Mouse (Mus musculus) cortical plate, adult 2 months (tissue): Measurements from ENCODE around the gene Krt10. TPM values are rescaled to one million over a fixed set of nuclear protein-coding genes. Genes with fewer than 3 reads are reported as not detected.

Experiments used
- H3K27ac ChIP-seq: fragments of 200-500 bp; 2 replicates; pipeline ENCODE4 v1.5.1; 2012; ENCODE audit warnings: low read length, control low read depth, inconsistent platforms; ENCODE audit not compliant: insufficient read depth
- H3K4me1 ChIP-seq: fragments of 200-500 bp; 2 replicates; pipeline ENCODE4 v1.6.1; 2011; ENCODE audit warnings: low read length; ENCODE audit not compliant: control insufficient read depth, insufficient read depth
- H3K4me3 ChIP-seq: fragments of 200-500 bp; 2 replicates; pipeline ENCODE4 v1.5.1; 2011; ENCODE audit warnings: mild to moderate bottlenecking, low read length, control low read depth; ENCODE audit not compliant: insufficient read depth
- CTCF ChIP-seq: fragments of 200-500 bp; IDR thresholded peaks from 2 replicates; pipeline ENCODE4 v1.5.1; 2011; ENCODE audit warnings: mild to moderate bottlenecking, control low read depth, low read length; ENCODE audit not compliant: insufficient read depth; ENCODE audit errors: extremely low read depth
- POLR2A ChIP-seq: fragments of 200-500 bp; IDR thresholded peaks from 2 replicates; pipeline ENCODE4 v1.6.1; 2011; ENCODE audit warnings: mild to moderate bottlenecking, low read length, control low read depth; ENCODE audit not compliant: insufficient read depth; ENCODE audit errors: extremely low read depth
- polyA plus RNA-seq: library from polyadenylated mRNA; depleted of rRNA; stranded (reverse); fragments of >200 nt; gene quantifications from 2 replicates; pipeline ENCODE4 v1.2.3, GENCODE M21; 2012; rRNA removed

Krt10 gene
- polyA plus RNA-seq, 1 experiment: 12.9 TPM

GRCm38 (mm10) chr11:99339299-99339847 lies 49.8 kb downstream of the Krt10 start:
- H3K4me1 ChIP-seq: no peaks in the 10 kb centered on the region
- TF ChIP-seq POLR2A: no peak
- TF ChIP-seq CTCF: no peak
- no peak overlapping the region for H3K4me3 ChIP-seq
- H3K27ac ChIP-seq: no peak overlapping the region

GRCm38 (mm10) chr11:99337866-99338265 lies 51.3 kb downstream of the Krt10 start, which contains the start of gene Krt26:
TSS of gene Krt26 (minus strand) at chr11:99337966.
- H3K4me3 ChIP-seq: no peak within 1 kb of the TSS
- no peak for TF ChIP-seq CTCF
- TF ChIP-seq POLR2A: no peak
- H3K4me1 ChIP-seq: no peaks in the 10 kb centered on the region
- no peak within 1 kb of the TSS for H3K27ac ChIP-seq

Other genes with a start within 250 kb of the Krt10 start
- 0.15 and 0.19 TPM in 2 replicates for gene Ccr7, start 234.3 kb downstream of the Krt10 start, polyA plus RNA-seq
- 60.6 and 69.0 TPM in 2 replicates for gene Smarce1, start 158.3 kb downstream of the Krt10 start, polyA plus RNA-seq
- 25.1 and 27.0 TPM in 2 replicates for gene Krt222, start 145.3 kb downstream of the Krt10 start, polyA plus RNA-seq
- gene Krt24, start 104.1 kb downstream of the Krt10 start, polyA plus RNA-seq: not detected in 2 replicates
- gene Krt25, start 66.4 kb downstream of the Krt10 start, polyA plus RNA-seq: 0.04 TPM in 1 of 2 replicates, not detected in the other
- 0.04 TPM in 1 of 2 replicates, not detected in the other for gene Krt26, start 51.4 kb downstream of the Krt10 start, polyA plus RNA-seq
- gene Krt27, start 38.3 kb downstream of the Krt10 start, polyA plus RNA-seq: not detected in 2 replicates
- 0.15 and 0.25 TPM in 2 replicates for gene Krt28, start 14.5 kb downstream of the Krt10 start, polyA plus RNA-seq
- gene Krt12, start 32.9 kb upstream of the Krt10 start, polyA plus RNA-seq: 16.4 and 16.9 TPM in 2 replicates
- 0.06 and 0.13 TPM in 2 replicates for gene Krt20, start 48.8 kb upstream of the Krt10 start, polyA plus RNA-seq
- gene Krt23, start 103.8 kb upstream of the Krt10 start, polyA plus RNA-seq: not detected in 2 replicates
- gene Krt39, start 132.0 kb upstream of the Krt10 start, polyA plus RNA-seq: not detected in 2 replicates
- gene Krt40, start 153.8 kb upstream of the Krt10 start, polyA plus RNA-seq: not detected in 2 replicates
- not detected in 2 replicates for gene Krtap3-3, start 161.5 kb upstream of the Krt10 start, polyA plus RNA-seq
- gene Krtap3-2, start 167.5 kb upstream of the Krt10 start, polyA plus RNA-seq: not detected in 2 replicates
- not detected in 2 replicates for gene Gm11939, start 170.1 kb upstream of the Krt10 start, polyA plus RNA-seq
- not detected in 2 replicates for gene Krtap3-1, start 177.3 kb upstream of the Krt10 start, polyA plus RNA-seq
- not detected in 2 replicates for gene Krtap1-5, start 191.7 kb upstream of the Krt10 start, polyA plus RNA-seq
- not detected in 2 replicates for gene Krtap1-4, start 194.3 kb upstream of the Krt10 start, polyA plus RNA-seq
- gene Krtap1-3, start 202.0 kb upstream of the Krt10 start, polyA plus RNA-seq: not detected in 2 replicates
- gene Krtap9-3, start 208.7 kb upstream of the Krt10 start, polyA plus RNA-seq: not detected in 2 replicates
- not detected in 2 replicates for gene Gm11938, start 213.9 kb upstream of the Krt10 start, polyA plus RNA-seq
- gene Gm11937, start 220.8 kb upstream of the Krt10 start, polyA plus RNA-seq: not detected in 2 replicates
- gene Krtap2-4, start 225.5 kb upstream of the Krt10 start, polyA plus RNA-seq: not detected in 2 replicates
- not detected in 2 replicates for gene Gm11562, start 231.1 kb upstream of the Krt10 start, polyA plus RNA-seq
- gene Krtap4-1, start 238.9 kb upstream of the Krt10 start, polyA plus RNA-seq: not detected in 2 replicates
- gene Krtap4-2, start 245.7 kb upstream of the Krt10 start, polyA plus RNA-seq: not detected in 2 replicates